Mouse (Mus musculus): ENCODE results near the gene Cited4. TPM values are rescaled to one million over a fixed set of nuclear protein-coding genes. Genes with fewer than 3 reads are reported as not detected.

Cited4 gene
- total RNA-seq, 2 experiments from 2014 or later: 9.9 to 16.3 TPM

DNA sequence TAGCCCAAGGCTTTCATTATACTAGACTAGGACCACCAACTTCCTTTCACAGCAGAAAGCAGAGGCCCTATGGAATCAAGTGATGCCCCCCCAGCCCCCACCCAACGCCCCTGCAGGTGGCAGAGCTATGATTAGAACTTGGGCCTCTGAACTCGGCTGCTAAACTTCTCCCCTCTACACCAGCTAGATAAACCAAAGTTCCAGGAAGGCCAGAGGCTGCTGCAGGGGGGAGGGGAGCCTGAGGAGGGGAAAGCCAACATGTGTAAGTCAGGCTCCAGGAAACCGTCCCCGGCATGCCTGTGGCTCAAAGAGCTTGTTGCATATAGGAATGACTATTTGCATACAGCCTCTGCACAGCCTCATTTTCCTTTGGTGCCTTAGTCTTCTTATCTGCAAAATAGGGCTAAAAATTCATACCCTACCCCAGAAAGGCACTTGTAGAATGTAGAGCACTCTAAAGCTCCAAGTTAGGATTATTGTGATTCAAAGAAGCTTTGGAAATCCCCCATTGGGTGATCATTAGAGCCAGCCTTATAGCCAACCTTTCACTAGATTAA lies 1.1 kb upstream of the Cited4 start:
- no peak for DNase-seq
- Histone ChIP-seq H3K4me3 (no peak overlapping the region), H3K27ac (no peak overlapping the region)
- intact Hi-C loops (cut with DNase I): loop anchor here (5.0 kb wide), 1 partner anchor 73 kb away; no protein-coding TSS in a partner anchor
- no peak for TF ChIP-seq CTCF (IDR thresholded peaks at IDR 0.05)

DNA sequence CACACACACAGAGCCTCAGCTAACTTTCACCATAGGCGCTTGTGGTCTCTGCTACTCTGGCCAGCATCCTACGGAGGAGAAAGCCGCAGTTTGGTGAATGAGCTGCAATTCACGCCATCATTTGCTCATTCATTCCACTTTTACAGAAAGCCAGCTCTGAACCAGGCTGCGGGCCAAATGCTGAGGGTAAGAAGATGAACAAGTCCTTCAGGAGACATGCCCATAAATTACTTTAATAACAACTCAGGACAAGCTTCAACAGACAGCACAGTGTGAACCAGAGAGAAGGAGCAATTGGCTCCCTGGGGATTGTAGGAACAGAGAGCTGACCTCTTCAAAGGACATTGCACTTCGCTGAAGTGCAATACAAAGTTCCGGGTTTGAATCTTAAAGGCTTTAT lies 590 bp upstream of the Cited4 start:
- Histone ChIP-seq H3K4me3 (no peak overlapping the region), H3K27ac (peak overlapping the region; percentile 88; the same call in 1 of the 2 replicates)
- intact Hi-C loops (cut with DNase I): loop anchor here (5.0 kb wide), 1 partner anchor 73 kb away; no protein-coding TSS in a partner anchor
- DNase-seq: no peak
- TF ChIP-seq CTCF (IDR thresholded peaks at IDR 0.05): no peak

DNA sequence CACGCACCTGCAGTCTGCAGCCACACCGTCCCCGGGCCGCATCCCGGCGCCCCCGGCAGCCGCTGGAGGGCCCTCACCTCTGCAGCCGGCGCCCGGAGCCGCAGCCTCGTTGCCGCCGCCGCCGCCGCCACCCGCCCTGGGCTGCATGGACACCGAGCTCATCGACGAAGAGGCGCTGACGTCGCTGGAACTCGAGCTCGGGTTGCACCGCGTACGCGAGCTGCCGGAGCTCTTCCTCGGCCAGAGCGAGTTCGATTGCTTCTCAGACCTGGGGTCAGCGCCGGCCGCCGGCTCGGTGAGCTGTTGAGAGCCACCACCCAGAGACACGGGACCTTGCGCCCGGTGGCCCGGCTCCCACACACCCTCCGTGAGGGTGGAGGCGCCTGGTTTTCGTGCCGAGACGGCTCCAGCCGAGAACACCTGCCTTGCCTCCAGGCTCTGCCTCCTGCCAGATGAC lies 701 bp downstream of the Cited4 start:
- no peak for TF ChIP-seq CTCF (IDR thresholded peaks at IDR 0.05)
- peak overlapping the region; percentile 88 for H3K27ac ChIP-seq
- H3K4me3 ChIP-seq: peak overlapping the region; percentile 78
- intact Hi-C loops (cut with DNase I): loop anchor here (1.0 to 5.0 kb wide), 2 partner anchors 54 to 75 kb away; no protein-coding TSS in a partner anchor
- peak; percentile 88 for DNase-seq

DNA sequence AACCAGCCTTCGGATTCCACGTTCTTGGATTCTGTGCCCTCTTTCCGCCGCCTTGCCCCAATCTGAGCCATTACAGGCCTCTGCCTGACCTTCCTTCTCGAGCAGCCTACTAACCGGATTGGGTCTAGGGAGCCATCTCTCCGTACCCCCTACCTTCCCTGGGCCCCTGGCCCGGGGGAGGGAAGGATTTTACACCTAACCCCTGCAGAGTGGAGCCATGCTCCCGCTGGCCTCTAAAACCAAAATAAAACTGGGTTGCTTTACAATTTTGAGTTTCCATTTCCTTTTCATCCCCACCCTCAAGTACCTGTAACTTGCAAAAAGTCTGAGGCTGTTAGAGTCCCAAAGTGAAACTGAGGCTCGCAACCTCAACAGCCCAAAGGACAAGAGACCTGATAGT lies 1.2 kb downstream of the Cited4 start:
- no peak for TF ChIP-seq CTCF (IDR thresholded peaks at IDR 0.05)
- Histone ChIP-seq H3K4me3 (peak overlapping the region; percentile 78), H3K27ac (peak overlapping the region; percentile 88)
- no peak for DNase-seq
- intact Hi-C loops (cut with DNase I): loop anchor here (1.0 to 5.0 kb wide), 2 partner anchors 54 to 75 kb away; no protein-coding TSS in a partner anchor

DNA sequence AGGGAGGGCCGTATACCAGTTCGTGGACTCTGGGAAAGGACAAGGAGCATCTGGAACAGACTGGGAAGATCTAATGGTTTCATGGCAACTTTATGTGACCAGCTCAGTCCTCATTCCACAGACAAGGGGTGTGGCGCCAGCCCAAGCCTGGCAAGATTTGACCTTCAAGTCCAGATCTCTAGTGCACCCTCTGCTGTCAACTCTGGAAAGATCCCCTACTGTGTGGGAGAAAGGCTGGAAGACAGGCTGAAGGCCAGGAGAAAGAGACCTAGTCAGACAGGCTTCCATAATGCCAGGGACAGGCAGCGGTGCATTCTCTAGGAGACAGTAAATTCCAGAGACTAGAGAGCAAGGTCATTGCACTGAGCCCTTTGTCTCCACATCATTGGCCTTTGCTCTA lies 2.2 kb downstream of the Cited4 start:
- Histone ChIP-seq H3K4me3 (no peak overlapping the region), H3K27ac (no peak overlapping the region; the same call in 1 of the 2 replicates)
- intact Hi-C loops (cut with DNase I): loop anchor here (5.0 kb wide), 1 partner anchor 76 kb away; no protein-coding TSS in a partner anchor
- TF ChIP-seq CTCF (IDR thresholded peaks at IDR 0.05): peak; percentile 45
- peak; percentile 74 for DNase-seq

DNA sequence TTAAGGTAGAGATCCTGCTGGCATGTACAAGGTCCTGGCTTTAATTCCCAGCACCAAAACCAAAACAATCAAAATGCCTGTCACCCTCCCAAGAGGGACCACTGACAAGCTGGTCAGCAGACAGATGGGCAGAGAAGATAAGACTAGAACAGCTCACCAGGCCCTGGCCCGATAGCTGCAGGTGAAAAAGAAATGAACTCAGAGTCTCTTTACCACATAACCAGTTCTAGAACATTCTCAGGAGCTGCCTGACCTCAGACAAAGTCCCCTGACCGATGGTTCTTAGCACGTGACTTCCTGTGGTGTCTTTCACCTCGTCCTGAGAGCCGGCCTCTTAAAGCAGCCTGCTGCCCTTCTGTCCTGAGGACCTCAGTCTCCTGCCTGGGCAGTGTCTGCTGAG lies 3.2 kb downstream of the Cited4 start:
- intact Hi-C loops (cut with DNase I): loop anchor here (5.0 kb wide), 1 partner anchor 77 kb away; no protein-coding TSS in a partner anchor
- Histone ChIP-seq H3K4me3 (no peak overlapping the region), H3K27ac (no peak overlapping the region)
- TF ChIP-seq CTCF (IDR thresholded peaks at IDR 0.05): no peak
- DNase-seq: no peak

DNA sequence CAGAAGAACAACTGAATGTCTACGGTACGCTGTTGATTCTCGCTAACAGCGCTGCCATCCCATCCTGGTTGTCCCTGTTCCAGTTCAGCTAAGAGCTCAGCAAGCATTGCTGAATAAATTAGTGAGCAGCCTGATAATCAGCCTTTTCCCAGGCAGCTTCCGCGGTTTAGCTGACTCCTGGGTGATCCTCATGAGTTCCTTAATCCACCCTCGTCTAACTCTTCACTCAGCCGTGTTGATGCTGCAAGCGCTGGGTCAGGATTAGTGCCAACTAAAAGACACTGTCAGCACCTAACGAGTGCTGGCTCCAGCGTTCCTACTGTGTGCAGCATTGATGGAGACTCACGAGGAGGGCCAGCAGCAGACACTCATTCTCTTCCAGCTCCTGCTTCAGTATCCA lies 4.7 kb downstream of the Cited4 start:
- no peak for TF ChIP-seq CTCF (IDR thresholded peaks at IDR 0.05)
- intact Hi-C loops (cut with DNase I): no loop called here
- H3K27ac ChIP-seq: no peak overlapping the region
- no peak overlapping the region for H3K4me3 ChIP-seq
- DNase-seq: no peak

DNA sequence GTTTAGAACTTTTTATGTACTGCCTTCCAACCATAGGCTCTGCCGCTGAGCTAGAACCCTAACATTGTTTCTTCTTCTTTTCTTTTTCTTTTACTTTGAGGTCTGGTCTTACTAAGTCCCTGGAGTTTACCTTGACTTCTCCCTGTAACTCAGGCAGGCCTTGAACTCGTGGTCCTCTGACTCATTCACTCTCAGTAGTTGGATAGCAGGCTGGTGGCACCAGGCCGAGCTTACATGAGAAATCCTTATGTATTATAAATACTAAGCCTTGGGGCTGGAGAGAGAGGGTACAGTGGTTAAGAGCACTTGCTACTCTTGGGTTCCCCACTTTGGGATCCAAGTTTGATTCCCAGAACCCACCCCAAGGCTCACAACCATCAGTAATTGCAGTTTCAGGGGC lies 7.2 kb downstream of the Cited4 start:
- Histone ChIP-seq H3K27ac (no peak overlapping the region), H3K4me3 (no peak overlapping the region)
- no peak for DNase-seq
- TF ChIP-seq CTCF (IDR thresholded peaks at IDR 0.05): no peak
- intact Hi-C loops (cut with DNase I): no loop called here

DNA sequence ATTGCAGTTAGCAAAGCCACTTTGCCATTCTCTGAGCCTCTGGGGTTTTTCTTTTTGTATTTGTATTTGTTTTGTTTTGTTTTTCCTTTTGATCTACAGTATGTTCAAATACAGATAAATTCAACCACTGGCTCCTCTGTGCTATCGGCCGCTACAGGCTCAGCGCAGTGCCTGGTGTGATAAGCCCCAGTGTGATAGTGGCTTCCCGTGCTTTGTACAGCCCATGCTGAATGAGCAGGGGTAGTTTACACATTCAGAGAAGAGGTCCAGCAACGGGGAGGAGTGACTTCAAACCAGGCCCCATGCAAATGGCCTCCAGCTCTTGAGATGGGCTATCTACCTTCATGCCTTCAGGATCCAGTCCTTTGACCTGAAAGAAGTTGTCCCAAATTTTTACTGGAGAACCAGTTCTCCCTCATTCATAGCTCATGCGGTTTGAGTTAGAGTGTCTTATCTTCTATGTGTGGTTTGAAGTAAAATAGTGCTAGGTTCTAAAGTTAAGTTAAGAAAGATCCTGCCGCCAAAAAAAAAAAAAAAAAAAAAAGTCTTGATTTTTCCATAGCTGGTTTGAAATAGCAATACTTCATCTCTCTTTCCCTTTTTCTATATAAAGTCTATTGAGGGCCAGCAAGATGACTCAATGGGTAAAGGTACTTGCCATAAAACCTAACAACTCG lies 8.5 kb downstream of the Cited4 start:
- intact Hi-C loops (cut with DNase I): no loop called here
- H3K27ac ChIP-seq: no peak overlapping the region
- H3K4me3 ChIP-seq: no peak overlapping the region
- TF ChIP-seq CTCF (IDR thresholded peaks at IDR 0.05): no peak
- DNase-seq: no peak

DNA sequence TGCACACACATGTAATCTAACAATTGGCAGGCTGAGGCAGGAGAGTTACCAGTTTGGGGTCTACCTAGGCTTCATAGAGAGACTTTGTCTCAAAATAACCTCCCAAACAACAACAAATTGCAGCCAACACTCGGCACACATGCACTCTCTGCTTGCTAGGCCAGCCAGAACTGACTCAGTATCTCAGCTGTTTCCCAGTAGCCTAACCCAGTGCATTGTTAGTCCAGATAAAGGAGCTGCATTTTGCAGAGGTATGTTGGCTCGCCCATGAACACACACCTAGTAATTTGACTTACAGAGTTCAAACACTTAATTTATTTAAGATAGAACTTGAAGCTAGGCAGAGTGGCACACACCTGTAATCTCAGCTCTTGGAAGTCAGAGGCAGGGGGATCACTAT lies 9.3 kb downstream of the Cited4 start:
- no peak for DNase-seq
- intact Hi-C loops (cut with DNase I): no loop called here
- no peak overlapping the region for H3K4me3 ChIP-seq
- no peak overlapping the region for H3K27ac ChIP-seq
- TF ChIP-seq CTCF (IDR thresholded peaks at IDR 0.05): no peak

DNA sequence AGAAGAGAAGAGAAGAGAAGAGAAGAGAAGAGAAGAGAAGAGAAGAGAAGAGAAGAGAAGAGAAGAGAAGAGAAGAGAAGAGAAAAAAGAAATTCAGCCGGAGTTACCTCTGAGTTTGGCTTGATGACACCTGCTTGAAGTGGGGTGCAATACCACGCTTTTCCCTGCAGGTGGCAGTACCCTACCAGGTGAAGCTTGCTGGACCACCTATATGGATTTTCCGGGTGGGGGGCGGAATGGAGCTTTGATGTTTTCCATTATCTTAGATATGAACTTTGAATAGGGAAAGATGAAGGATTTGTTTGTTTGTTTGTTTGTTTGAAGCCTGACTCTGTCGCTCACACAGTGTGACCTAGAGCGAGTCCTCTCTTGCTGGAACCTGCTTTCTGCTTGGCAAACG lies 14.6 kb downstream of the Cited4 start:
- DNase-seq: peak; percentile 46
- no peak overlapping the region for H3K4me3 ChIP-seq
- no peak overlapping the region for H3K27ac ChIP-seq
- peak; percentile 86 for TF ChIP-seq CTCF (IDR thresholded peaks at IDR 0.05)
- intact Hi-C loops (cut with DNase I): loop anchor here (5.0 kb wide), 2 partner anchors 206 to 294 kb away; no protein-coding TSS in a partner anchor

DNA sequence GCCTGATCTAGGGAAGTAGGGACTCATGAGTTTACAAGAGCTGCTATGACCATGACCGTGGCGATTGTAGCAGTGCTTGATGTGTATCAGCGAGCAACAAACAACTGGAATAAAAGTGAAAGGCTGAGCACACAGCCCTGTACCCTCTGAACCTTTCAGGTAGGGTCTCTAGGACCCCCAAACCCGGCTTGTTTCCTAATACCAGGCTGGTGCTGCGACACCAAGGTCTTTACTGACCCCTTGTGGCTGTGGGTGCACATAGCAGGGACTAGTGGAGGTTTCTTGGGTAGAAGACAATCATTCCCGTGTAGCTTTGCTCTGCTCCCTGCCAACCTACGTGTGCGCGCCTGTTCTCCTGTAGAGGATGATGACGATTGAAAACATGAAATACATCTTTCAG lies 15.8 kb downstream of the Cited4 start:
- Histone ChIP-seq H3K27ac (no peak overlapping the region), H3K4me3 (no peak overlapping the region)
- peak; percentile 95 for TF ChIP-seq CTCF (IDR thresholded peaks at IDR 0.05)
- DNase-seq: peak; percentile 69
- intact Hi-C loops (cut with DNase I): loop anchor here (1.0 to 5.0 kb wide), 4 partner anchors 73 to 295 kb away; no protein-coding TSS in a partner anchor

DNA sequence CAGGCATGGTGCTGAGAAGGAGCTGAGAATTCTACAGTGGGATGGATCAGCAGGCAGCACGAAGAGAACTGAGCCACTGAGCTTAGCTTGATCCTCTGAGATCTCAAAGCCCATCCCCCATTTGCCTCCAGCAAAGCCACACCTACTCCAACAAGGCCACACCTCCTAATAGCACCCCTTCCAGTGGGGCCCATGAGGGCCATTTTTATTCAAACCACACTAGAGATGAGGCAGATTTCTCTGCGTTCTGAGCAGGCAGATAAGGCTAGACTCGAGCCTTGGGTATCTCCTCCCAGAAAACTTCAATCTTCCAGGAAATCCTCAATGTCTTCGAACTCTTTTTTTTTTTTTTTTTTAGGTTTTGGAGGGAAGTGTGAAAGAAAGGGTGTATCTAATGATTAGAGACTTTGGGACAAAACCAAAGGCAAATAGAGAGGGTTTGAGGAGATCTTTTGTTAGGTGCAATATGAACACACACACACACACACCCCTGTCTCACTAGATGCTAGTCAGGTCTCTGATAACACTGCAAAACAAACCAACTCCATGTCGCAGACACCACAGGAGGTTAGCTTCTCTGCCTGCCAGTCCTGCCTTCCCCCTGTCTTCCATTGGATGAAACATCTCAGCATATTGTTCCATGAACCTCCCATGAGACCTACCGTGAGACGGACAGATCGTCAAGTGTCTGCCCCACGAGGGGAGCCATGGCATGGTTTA lies 17.1 kb downstream of the Cited4 start:
- H3K4me3 ChIP-seq: no peak overlapping the region
- intact Hi-C loops (cut with DNase I): loop anchor here (5.0 kb wide), 2 partner anchors 204 to 296 kb away; no protein-coding TSS in a partner anchor
- TF ChIP-seq CTCF (IDR thresholded peaks at IDR 0.05): no peak
- no peak for DNase-seq
- H3K27ac ChIP-seq: no peak overlapping the region

Measured in gastrocnemius, adult 2 months (tissue).